Mouse (Mus musculus) T-cell, adult 2 months (primary cell): ENCODE data around the gene E2f4.
A peak's percentile ranks its signal among the peaks of the same experiment; 100 is the strongest.

Experiments
- DNase-seq: peaks from one replicate; pipeline ENCODE4 v3.0.0; 2022; ENCODE audit warnings: low spot score

The E2f4 gene

GRCm38 (mm10) chr8:105349096-105349771, 51.8 kb downstream of the E2f4 start:
- DNase-seq, result peak; percentile 16

- no peak for DNase-seq
These were observed 52.7 kb downstream of the E2f4 start for GRCm38 (mm10) chr8:105350186-105350585.

- no peak for DNase-seq
These were observed 56.2 kb downstream of the E2f4 start for GRCm38 (mm10) chr8:105353583-105354135.

- DNase-seq, result no peak
These were observed 57.1 kb downstream of the E2f4 start for GRCm38 (mm10) chr8:105354549-105354948.
